Mouse (Mus musculus) stomach, embryonic 14.5 days (tissue): ENCODE results near the gene Nos2. TPM values are rescaled to one million over a fixed set of nuclear protein-coding genes. Genes with fewer than 3 reads are reported as not detected.
"Not testable (repeated sequence)": the region's sequence is repeated elsewhere in the genome, so short reads cannot be mapped to it uniquely, and the experiment has no call there.

Experiments
- ATAC-seq: fragments of 200-750 bp; cut with Nextera tagmentation; 2 replicates; pipeline ENCODE4 v1.8.0; 2017; ENCODE audit warnings: low read depth, moderate TSS enrichment; ENCODE audit not compliant: insufficient number of reproducible peaks, insufficient read depth, low FRiP score
- H3K27ac ChIP-seq: fragments of 300-500 bp; sonication (generic); 2 replicates; pipeline ENCODE4 v1.5.1; 2014; ENCODE audit warnings: mild to moderate bottlenecking, low read length, moderate library complexity, mixed read lengths
- H3K27me3 ChIP-seq: fragments of 300-500 bp; sonication (generic); 2 replicates; pipeline ENCODE4 v1.6.1; 2014; ENCODE audit warnings: low read length, control low read depth, mixed read lengths; ENCODE audit not compliant: control insufficient read depth, insufficient read depth
- H3K36me3 ChIP-seq: fragments of 300-500 bp; sonication (generic); 2 replicates; pipeline ENCODE4 v1.6.1; 2014; ENCODE audit warnings: mild to moderate bottlenecking, control low read depth, low read length, moderate library complexity, mixed read lengths; ENCODE audit not compliant: control insufficient read depth, insufficient read depth
- H3K4me1 ChIP-seq: fragments of 300-500 bp; sonication (generic); 2 replicates; pipeline ENCODE4 v1.6.1; 2014; ENCODE audit warnings: low read length, control low read depth, mixed read lengths; ENCODE audit not compliant: control insufficient read depth, insufficient read depth
- H3K4me2 ChIP-seq: fragments of 300-500 bp; sonication (generic); replicated peaks from 2 replicates; pipeline ENCODE4 v1.6.1; 2014; ENCODE audit warnings: low read depth, low read length, control low read depth
- H3K4me3 ChIP-seq: fragments of 300-500 bp; sonication (generic); 2 replicates; pipeline ENCODE4 v1.5.1; 2014; ENCODE audit warnings: low read depth, low read length, control low read depth
- H3K9ac ChIP-seq: fragments of 300-500 bp; sonication (generic); replicated peaks from 2 replicates; pipeline ENCODE4 v1.6.1; 2014; ENCODE audit warnings: low read depth, mild to moderate bottlenecking, control low read depth, low read length, moderate library complexity, mixed read lengths
- H3K9me3 ChIP-seq: fragments of 300-500 bp; sonication (generic); 2 replicates; pipeline ENCODE4 v1.6.1; 2016; ENCODE audit warnings: low read depth, low read length, control low read depth; ENCODE audit not compliant: control insufficient read depth
- WGBS: fragments of 180-500 bp; shearing (Covaris S2); extraction: QIAGEN DNeasy Blood & Tissue Kit; methylation state at CpG from one replicate; pipeline ENCODE4 v1.1.7; 2014; 5-methylcytosine and 5-hydroxymethylcytosine counted together
- polyA plus RNA-seq: library from polyadenylated mRNA; unstranded; fragments of >200 nt; fragmentation: Nextera tagmentation; extraction: Ambion mirVana; gene quantifications from 2 replicates; pipeline ENCODE4 v1.2.1, GENCODE M21; 2014

Gene Nos2
- polyA plus RNA-seq, 1 experiment from 2014 or later: 1.5 TPM

- no peaks in the 10 kb centered on the region for H3K27me3 ChIP-seq
- WGBS: 55% methylated on average over 5 of the region's 5 CpGs
- H3K9ac ChIP-seq: no peak overlapping the region
- no peaks in the 10 kb centered on the region for H3K9me3 ChIP-seq
- H3K4me1 ChIP-seq: peaks cover 15% of the 10 kb centered on the region
- no peaks in the 10 kb centered on the region for H3K36me3 ChIP-seq
- no peak for ATAC-seq
- no peak overlapping the region for H3K27ac ChIP-seq
- no peak overlapping the region for H3K4me3 ChIP-seq
- no peak overlapping the region for H3K4me2 ChIP-seq
These were observed 85.8 kb downstream of the Nos2 start for GRCm38 (mm10) chr11:79006417-79006816.

DNA sequence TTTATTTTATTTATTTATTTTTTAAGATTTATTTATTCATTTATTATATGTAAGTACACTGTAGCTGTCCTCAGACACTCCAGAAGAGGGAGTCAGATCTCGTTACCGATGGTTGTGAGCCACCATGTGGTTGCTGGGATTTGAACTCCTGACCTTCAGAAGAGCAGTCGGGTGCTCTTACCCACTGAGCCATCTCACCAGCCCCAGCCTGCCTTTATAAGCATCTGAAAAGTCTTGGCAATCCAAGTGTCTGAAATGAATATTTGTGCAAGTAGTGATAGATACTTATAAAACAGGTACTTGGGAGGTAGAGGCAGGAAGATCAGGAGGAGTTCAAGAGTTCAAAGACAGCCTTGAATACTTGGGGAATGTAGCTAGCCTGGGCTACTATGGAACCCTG is 86.8 kb downstream of the Nos2 start:
- H3K4me3 ChIP-seq, H3K4me2 ChIP-seq, H3K36me3 ChIP-seq, H3K9me3 ChIP-seq, H3K9ac ChIP-seq, ATAC-seq, H3K27me3 ChIP-seq, H3K27ac ChIP-seq: not testable (repeated sequence)
- 83% methylated on average over 3 of the region's 3 CpGs for WGBS
- peaks cover 12% of the 10 kb centered on the region for H3K4me1 ChIP-seq

- Histone ChIP-seq H3K27me3 (no peaks in the 10 kb centered on the region), H3K27ac (no peak overlapping the region), H3K36me3 (no peaks in the 10 kb centered on the region), H3K4me3 (no peak overlapping the region), H3K9me3 (no peaks in the 10 kb centered on the region), H3K4me2 (no peak overlapping the region), H3K9ac (no peak overlapping the region), H3K4me1 (peaks cover 6% of the 10 kb centered on the region; the same call in 1 of the 2 replicates)
- 79% methylated on average over 6 of the region's 6 CpGs for WGBS
- no peak for ATAC-seq
These were observed 87.6 kb downstream of the Nos2 start for GRCm38 (mm10) chr11:79008007-79008775.

- Histone ChIP-seq H3K36me3 (no peaks in the 10 kb centered on the region), H3K27ac (no peak overlapping the region), H3K9me3 (no peaks in the 10 kb centered on the region), H3K9ac (no peak overlapping the region), H3K4me1 (peaks cover 4% of the 10 kb centered on the region; the same call in 1 of the 2 replicates), H3K4me2 (no peak overlapping the region), H3K4me3 (no peak overlapping the region), H3K27me3 (no peaks in the 10 kb centered on the region)
- 81% methylated on average over 7 of the region's 7 CpGs for WGBS
- no peak for ATAC-seq
These were observed 88.3 kb downstream of the Nos2 start for GRCm38 (mm10) chr11:79008891-79009290.

Other genes starting within 250 kb of the Nos2 start
- 10.1 and 13.4 TPM in 2 replicates for gene Nlk, start 223.4 kb upstream of the Nos2 start, polyA plus RNA-seq
- 42.2 and 44.9 TPM in 2 replicates for gene Ccnq, start 169.1 kb upstream of the Nos2 start, polyA plus RNA-seq
- gene Lyrm9, start 94.2 kb upstream of the Nos2 start, polyA plus RNA-seq: 9.7 and 11.9 TPM in 2 replicates
- 32.9 and 36.0 TPM in 2 replicates for gene Lgals9, start 64.2 kb downstream of the Nos2 start, polyA plus RNA-seq
- 3.6 and 3.8 TPM in 2 replicates for gene Ksr1, start 225.6 kb downstream of the Nos2 start, polyA plus RNA-seq